Mouse (Mus musculus): Measurements from ENCODE around the gene Man1a2. TPM values are rescaled to one million over a fixed set of nuclear protein-coding genes. Genes with fewer than 3 reads are reported as not detected.

Man1a2 gene
- polyA plus RNA-seq, 1 experiment: 4.4 TPM

DNA sequence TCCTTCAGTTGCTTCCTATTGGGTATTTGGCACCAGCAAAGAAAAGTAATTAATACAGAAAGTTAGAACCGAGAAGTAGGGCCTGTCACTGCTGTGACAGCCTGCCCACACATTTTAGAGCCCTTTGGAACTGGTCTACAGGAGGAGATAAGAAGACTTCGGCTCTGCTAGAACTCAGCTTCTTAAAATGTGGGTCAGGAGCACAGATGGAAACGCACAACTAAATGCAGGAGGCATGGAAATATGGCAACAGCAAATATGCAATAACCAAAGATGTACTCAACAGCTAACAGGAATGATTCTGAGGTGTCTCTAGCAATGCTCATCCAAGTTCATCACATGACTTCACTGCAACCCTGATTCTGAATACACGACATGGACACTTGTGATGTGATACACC lies 10.2 kb downstream of the Man1a2 start:
- 83% methylated on average over 4 of the region's 4 CpGs for WGBS
- TF ChIP-seq CTCF (IDR thresholded peaks at IDR 0.05; ENCODE audit: extremely low read depth, insufficient read depth, insufficient read length, insufficient replicate concordance) (no peak), POLR2A (IDR thresholded peaks at IDR 0.05; ENCODE audit: low read depth, low read length) (no peak)
- Histone ChIP-seq H3K4me1 (ENCODE audit: control insufficient read depth, insufficient read depth, insufficient read length) (no peaks in the 10 kb centered on the region), H3K27me3 (ENCODE audit: control insufficient read depth, insufficient read depth, low read length) (no peaks in the 10 kb centered on the region), H3K27ac (ENCODE audit: insufficient read depth, low read length) (no peak overlapping the region), H3K36me3 (ENCODE audit: control insufficient read depth, insufficient read depth, low read length) (no peaks in the 10 kb centered on the region), H3K4me3 (ENCODE audit: extremely low read depth, insufficient read depth, insufficient read length) (no peak overlapping the region)
- no peak for DNase-seq (ENCODE audit: low read depth in 1 of 2, low spot score in 2 of 2)

DNA sequence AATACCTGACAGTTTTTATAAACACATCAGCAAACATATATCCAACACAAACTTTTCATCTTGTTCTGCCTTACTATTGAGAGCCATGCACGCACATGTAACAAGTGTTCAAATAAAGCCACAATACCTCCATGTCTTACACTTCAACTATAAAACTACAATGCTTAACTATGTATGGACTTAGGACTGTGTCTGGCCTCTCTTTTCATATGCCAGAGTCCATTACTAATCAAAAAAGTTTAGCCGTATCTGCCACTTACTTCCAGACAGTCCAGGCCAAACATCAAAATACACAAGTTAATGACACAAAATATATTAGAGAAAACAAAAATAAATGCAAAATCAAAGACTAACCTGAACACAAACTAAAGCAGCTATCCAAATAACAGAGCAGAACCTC lies 14.9 kb downstream of the Man1a2 start:
- TF ChIP-seq POLR2A (IDR thresholded peaks at IDR 0.05; ENCODE audit: low read depth, low read length) (no peak), CTCF (IDR thresholded peaks at IDR 0.05; ENCODE audit: extremely low read depth, insufficient read depth, insufficient read length, insufficient replicate concordance) (no peak)

DNA sequence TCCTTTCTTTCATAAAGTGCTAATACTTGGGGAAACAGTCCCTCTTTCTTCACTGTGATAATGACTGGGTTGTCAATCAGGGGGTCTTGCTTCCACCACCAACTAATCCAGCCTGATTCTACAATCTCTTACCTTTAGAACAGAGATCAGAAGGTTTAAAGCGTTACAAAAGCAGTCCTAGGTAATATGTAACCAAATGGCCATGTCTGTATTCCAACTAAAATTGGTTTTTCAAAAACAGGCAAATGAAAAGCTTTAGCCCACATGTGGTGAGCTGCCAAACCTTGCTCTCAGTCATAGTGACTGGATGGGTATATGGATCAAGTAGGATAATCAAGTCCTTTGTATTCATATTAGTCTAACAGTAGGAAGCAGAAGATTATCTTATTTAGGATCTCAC lies 32.0 kb downstream of the Man1a2 start:
- TF ChIP-seq POLR2A (IDR thresholded peaks at IDR 0.05; ENCODE audit: low read depth, low read length): no peak
- no peak for TF ChIP-seq CTCF (IDR thresholded peaks at IDR 0.05; ENCODE audit: extremely low read depth, insufficient read depth, insufficient read length, insufficient replicate concordance)
- no peak overlapping the region for H3K4me3 ChIP-seq (ENCODE audit: extremely low read depth, insufficient read depth, insufficient read length)
- no peak for DNase-seq (ENCODE audit: low read depth in 1 of 2, low spot score in 2 of 2)
- H3K36me3 ChIP-seq (ENCODE audit: control insufficient read depth, insufficient read depth, low read length): peaks cover 8% of the 10 kb centered on the region; the same call in 1 of the 2 replicates
- 92% methylated on average over 1 of the region's 1 CpGs for WGBS
- H3K27ac ChIP-seq (ENCODE audit: insufficient read depth, low read length): no peak overlapping the region
- H3K4me1 ChIP-seq (ENCODE audit: control insufficient read depth, insufficient read depth, insufficient read length): no peaks in the 10 kb centered on the region; the same call in 1 of the 2 replicates
- no peaks in the 10 kb centered on the region for H3K27me3 ChIP-seq (ENCODE audit: control insufficient read depth, insufficient read depth, low read length)

More for the DNA sequence above, 14.9 kb downstream of the Man1a2 start:
- H3K4me1 ChIP-seq (ENCODE audit: control insufficient read depth, insufficient read depth, insufficient read length): no peaks in the 10 kb centered on the region
- 93% methylated on average over 2 of the region's 2 CpGs for WGBS
- no peak for DNase-seq (ENCODE audit: low read depth in 1 of 2, low spot score in 2 of 2)
- H3K36me3 ChIP-seq (ENCODE audit: control insufficient read depth, insufficient read depth, low read length): no peaks in the 10 kb centered on the region
- H3K27ac ChIP-seq (ENCODE audit: insufficient read depth, low read length): no peak overlapping the region
- H3K4me3 ChIP-seq (ENCODE audit: extremely low read depth, insufficient read depth, insufficient read length): no peak overlapping the region
- H3K27me3 ChIP-seq (ENCODE audit: control insufficient read depth, insufficient read depth, low read length): no peaks in the 10 kb centered on the region

DNA sequence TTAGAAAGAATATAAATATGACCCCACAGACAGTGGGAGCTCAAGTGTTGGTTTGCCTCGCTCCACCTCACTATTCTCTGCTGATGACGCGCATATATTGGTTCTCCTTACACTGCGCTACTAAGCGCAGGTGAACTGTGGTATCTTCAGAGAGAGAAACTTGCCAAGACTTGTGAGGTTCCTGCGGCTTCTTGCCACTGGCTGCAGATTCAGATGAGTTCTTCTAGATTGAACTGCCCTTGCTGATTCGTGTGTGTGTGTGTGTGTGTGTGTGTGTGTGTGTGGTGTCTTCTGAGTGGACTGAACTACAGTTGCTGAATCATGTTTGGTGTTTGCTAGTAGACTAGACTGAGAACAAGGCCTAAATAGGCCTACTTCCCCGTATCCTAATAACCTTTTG lies 43.7 kb downstream of the Man1a2 start:
- H3K27ac ChIP-seq (ENCODE audit: insufficient read depth, low read length): no peak overlapping the region
- TF ChIP-seq CTCF (IDR thresholded peaks at IDR 0.05; ENCODE audit: extremely low read depth, insufficient read depth, insufficient read length, insufficient replicate concordance): no peak
- TF ChIP-seq POLR2A (IDR thresholded peaks at IDR 0.05; ENCODE audit: low read depth, low read length): no peak
- 95% methylated on average over 8 of the region's 8 CpGs for WGBS
- H3K4me1 ChIP-seq (ENCODE audit: control insufficient read depth, insufficient read depth, insufficient read length): no peaks in the 10 kb centered on the region
- peaks cover 10% of the 10 kb centered on the region for H3K36me3 ChIP-seq (ENCODE audit: control insufficient read depth, insufficient read depth, low read length)
- no peak for DNase-seq (ENCODE audit: low read depth in 1 of 2, low spot score in 2 of 2)
- no peak overlapping the region for H3K4me3 ChIP-seq (ENCODE audit: extremely low read depth, insufficient read depth, insufficient read length)
- no peaks in the 10 kb centered on the region for H3K27me3 ChIP-seq (ENCODE audit: control insufficient read depth, insufficient read depth, low read length)

DNA sequence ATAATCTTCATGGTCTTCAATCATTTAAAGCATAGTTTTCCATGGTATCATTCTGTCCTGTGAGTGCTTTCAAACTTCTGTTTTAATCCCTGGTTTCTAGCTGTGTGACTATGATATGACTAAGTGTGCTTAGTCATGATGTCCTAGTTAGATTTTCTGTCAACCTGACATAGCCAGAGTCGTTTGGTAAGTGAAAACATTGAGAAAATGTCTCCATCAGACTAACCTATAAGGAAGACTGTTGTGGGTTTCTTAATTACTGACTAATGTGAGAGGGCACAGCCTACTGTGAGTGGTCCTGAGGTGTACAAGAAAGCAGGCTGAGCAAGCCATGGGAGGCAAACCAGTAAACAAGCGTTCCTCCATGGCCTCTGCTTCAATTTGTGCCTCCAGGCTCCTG lies 49.0 kb downstream of the Man1a2 start:
- H3K36me3 ChIP-seq (ENCODE audit: control insufficient read depth, insufficient read depth, low read length): peaks cover 7% of the 10 kb centered on the region
- no peaks in the 10 kb centered on the region for H3K27me3 ChIP-seq (ENCODE audit: control insufficient read depth, insufficient read depth, low read length)
- WGBS: 79% methylated on average over 2 of the region's 2 CpGs
- TF ChIP-seq CTCF (IDR thresholded peaks at IDR 0.05; ENCODE audit: extremely low read depth, insufficient read depth, insufficient read length, insufficient replicate concordance) (no peak), POLR2A (IDR thresholded peaks at IDR 0.05; ENCODE audit: low read depth, low read length) (no peak)
- H3K4me1 ChIP-seq (ENCODE audit: control insufficient read depth, insufficient read depth, insufficient read length): no peaks in the 10 kb centered on the region
- H3K27ac ChIP-seq (ENCODE audit: insufficient read depth, low read length): no peak overlapping the region
- H3K4me3 ChIP-seq (ENCODE audit: extremely low read depth, insufficient read depth, insufficient read length): no peak overlapping the region
- no peak for DNase-seq (ENCODE audit: low read depth in 1 of 2, low spot score in 2 of 2)

DNA sequence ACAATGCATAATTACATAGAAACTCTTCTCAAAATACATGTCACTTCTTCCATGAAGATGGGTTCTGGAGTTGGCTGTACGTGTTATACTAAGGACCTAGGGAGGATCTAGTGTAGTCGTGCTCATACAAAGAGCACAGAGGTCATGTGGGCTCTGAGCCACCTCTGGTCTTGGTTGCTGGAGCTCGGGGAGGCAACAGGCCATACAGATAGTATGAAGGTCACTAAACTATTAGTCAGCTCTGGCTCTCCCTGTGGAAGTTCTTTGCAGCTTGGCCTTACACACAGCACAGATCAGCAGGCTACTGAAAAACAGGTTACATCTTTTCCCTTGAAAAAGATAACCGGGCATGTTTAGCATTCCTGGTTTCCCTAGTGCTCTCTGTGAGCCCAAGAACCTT lies 50.5 kb downstream of the Man1a2 start:
- no peak for DNase-seq (ENCODE audit: low read depth in 1 of 2, low spot score in 2 of 2)
- WGBS: 95% methylated on average over 4 of the region's 4 CpGs
- TF ChIP-seq CTCF (IDR thresholded peaks at IDR 0.05; ENCODE audit: extremely low read depth, insufficient read depth, insufficient read length, insufficient replicate concordance) (no peak), POLR2A (IDR thresholded peaks at IDR 0.05; ENCODE audit: low read depth, low read length) (no peak)

DNA sequence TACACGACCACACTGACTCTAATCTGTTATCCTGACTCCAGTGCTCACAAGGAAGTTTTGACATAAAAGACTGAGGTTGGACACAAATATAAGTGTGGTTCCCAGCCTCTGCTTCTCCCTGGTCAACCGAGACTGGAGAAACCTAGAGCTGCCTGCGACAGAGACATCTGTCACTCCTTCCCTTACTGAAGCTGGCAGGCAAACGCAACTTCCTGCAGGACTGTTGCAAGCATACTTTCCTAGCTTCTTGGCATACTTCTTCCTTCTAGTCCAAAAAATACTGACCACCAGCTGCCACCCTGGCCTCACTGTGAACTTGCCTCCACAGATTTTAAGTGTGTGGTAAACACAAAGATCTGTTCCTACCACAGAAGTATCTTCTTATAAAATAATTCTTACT lies 66.8 kb downstream of the Man1a2 start:
- no peak for DNase-seq (ENCODE audit: low read depth in 1 of 2, low spot score in 2 of 2)
- Histone ChIP-seq H3K4me1 (ENCODE audit: control insufficient read depth, insufficient read depth, insufficient read length) (no peaks in the 10 kb centered on the region), H3K27ac (ENCODE audit: insufficient read depth, low read length) (no peak overlapping the region), H3K27me3 (ENCODE audit: control insufficient read depth, insufficient read depth, low read length) (no peaks in the 10 kb centered on the region), H3K36me3 (ENCODE audit: control insufficient read depth, insufficient read depth, low read length) (peaks cover 3% of the 10 kb centered on the region), H3K4me3 (ENCODE audit: extremely low read depth, insufficient read depth, insufficient read length) (no peak overlapping the region)
- TF ChIP-seq CTCF (IDR thresholded peaks at IDR 0.05; ENCODE audit: extremely low read depth, insufficient read depth, insufficient read length, insufficient replicate concordance): no peak
- no peak for TF ChIP-seq POLR2A (IDR thresholded peaks at IDR 0.05; ENCODE audit: low read depth, low read length)
- WGBS: 77% methylated on average over 4 of the region's 4 CpGs

More for the DNA sequence above, 50.5 kb downstream of the Man1a2 start:
- peaks cover 5% of the 10 kb centered on the region for H3K36me3 ChIP-seq (ENCODE audit: control insufficient read depth, insufficient read depth, low read length)
- no peak overlapping the region for H3K27ac ChIP-seq (ENCODE audit: insufficient read depth, low read length)
- H3K4me1 ChIP-seq (ENCODE audit: control insufficient read depth, insufficient read depth, insufficient read length): no peaks in the 10 kb centered on the region
- no peaks in the 10 kb centered on the region for H3K27me3 ChIP-seq (ENCODE audit: control insufficient read depth, insufficient read depth, low read length)
- H3K4me3 ChIP-seq (ENCODE audit: extremely low read depth, insufficient read depth, insufficient read length): no peak overlapping the region
